Mouse (Mus musculus) CH12.LX (cell line): ENCODE measurements around the gene Tmem178b. TPM values are rescaled to one million over a fixed set of nuclear protein-coding genes. Genes with fewer than 3 reads are reported as not detected.

ENCODE experiments used
- DNase-seq: peaks from one replicate; pipeline ENCODE4 v3.0.0-alpha.2; 2013; ENCODE audit errors: extremely low read depth
- H3K27ac ChIP-seq: 2 replicates; pipeline ENCODE4 v1.5.1; 2012; ENCODE audit warnings: low read depth, mild to moderate bottlenecking, control low read depth, moderate library complexity; ENCODE audit not compliant: insufficient read depth
- H3K27me3 ChIP-seq: replicated peaks from 2 replicates; pipeline ENCODE3; 2012; ENCODE audit warnings: inconsistent platforms
- H3K36me3 ChIP-seq, 2 experiments: replicated peaks in 1 of 2; 2 replicates each; pipeline versions ENCODE3 to v1.6.1; 2012; ENCODE audit warnings: inconsistent platforms in 1 of 2, low read length in 1 of 2, mild to moderate bottlenecking in 1 of 2, mixed read lengths in 1 of 2, moderate library complexity in 1 of 2; ENCODE audit not compliant: control insufficient read depth in 1 of 2, insufficient read depth in 1 of 2
- H3K4me1 ChIP-seq, 2 experiments: 2 replicates each; pipeline ENCODE4 v1.6.1; 2012; ENCODE audit warnings: inconsistent platforms in 1 of 2, moderate library complexity in 1 of 2; ENCODE audit not compliant: insufficient read depth in 2 of 2, control insufficient read depth in 1 of 2
- H3K4me2 ChIP-seq: 2 replicates; pipeline ENCODE4 v1.6.1; 2012; ENCODE audit warnings: low read depth, mild to moderate bottlenecking, control low read depth; ENCODE audit not compliant: poor library complexity, insufficient read depth, severe bottlenecking
- H3K4me3 ChIP-seq, 3 experiments: fragments of 150-350 bp in 1 of 3; sonication (generic) in 1 of 3; replicated peaks in 1 of 3; 2 replicates each; pipeline versions ENCODE3 to v1.5.1; 2011 to 2012; ENCODE audit warnings: low read depth in 2 of 3, low read length in 2 of 3, mild to moderate bottlenecking in 2 of 3, moderate library complexity in 2 of 3, control low read depth in 1 of 3, improper control_type of control experiment in 1 of 3, inconsistent platforms in 1 of 3, mixed read lengths in 1 of 3; ENCODE audit not compliant: poor library complexity in 1 of 3
- H3K79me2 ChIP-seq: replicated peaks from 2 replicates; pipeline ENCODE4 v1.6.1; 2012; ENCODE audit warnings: mild to moderate bottlenecking, moderate library complexity; ENCODE audit not compliant: control insufficient read depth, poor library complexity, insufficient read depth, severe bottlenecking; ENCODE audit errors: extremely low read depth
- H3K9ac ChIP-seq: 2 replicates; pipeline ENCODE4 v1.6.1; 2012; ENCODE audit warnings: low read depth, mild to moderate bottlenecking, control low read depth, moderate library complexity; ENCODE audit not compliant: insufficient read depth
- H3K9me3 ChIP-seq: replicated peaks from 2 replicates; pipeline ENCODE3; 2012; ENCODE audit warnings: low read length, inconsistent platforms, mixed read lengths
- BHLHE40 ChIP-seq: IDR thresholded peaks from 2 replicates; pipeline ENCODE4 v1.6.1; 2011; ENCODE audit warnings: mild to moderate bottlenecking, low read depth, low read length, improper control_type of control experiment
- CHD1 ChIP-seq: IDR thresholded peaks from 2 replicates; pipeline ENCODE4 v1.6.1; 2012; ENCODE audit warnings: low read depth, low read length, improper control_type of control experiment, inconsistent platforms
- CTCF ChIP-seq, 2 experiments: IDR thresholded peaks in 1 of 2; conservative IDR thresholded peaks in 1 of 2; 2 replicates each; pipeline ENCODE4 v1.5.1; 2011 to 2012; ENCODE audit warnings: low read depth in 2 of 2, low read length in 2 of 2, improper control_type of control experiment in 1 of 2, inconsistent platforms in 1 of 2, mild to moderate bottlenecking in 1 of 2, moderate library complexity in 1 of 2
- E2F4 ChIP-seq: IDR thresholded peaks from 2 replicates; pipeline ENCODE4 v1.6.1; 2011; ENCODE audit warnings: low read depth, low read length, improper control_type of control experiment; ENCODE audit not compliant: insufficient replicate concordance
- ELF1 ChIP-seq: IDR thresholded peaks from 2 replicates; pipeline ENCODE4 v1.6.1; 2014; ENCODE audit warnings: low read depth, mild to moderate bottlenecking, inconsistent platforms, low read length, improper control_type of control experiment
- ETS1 ChIP-seq: conservative IDR thresholded peaks from 2 replicates; pipeline ENCODE4 v1.6.1; 2012; ENCODE audit warnings: low read depth, mild to moderate bottlenecking, inconsistent platforms, low read length, improper control_type of control experiment, moderate library complexity
- GABPA ChIP-seq: IDR thresholded peaks from 2 replicates; pipeline ENCODE4 v1.6.1; 2012; ENCODE audit warnings: low read depth, low read length, improper control_type of control experiment, inconsistent platforms; ENCODE audit not compliant: insufficient replicate concordance
- IRF4 ChIP-seq: IDR thresholded peaks from 2 replicates; pipeline ENCODE4 v1.6.1; 2014; ENCODE audit warnings: low read depth, mild to moderate bottlenecking, inconsistent platforms, low read length, improper control_type of control experiment
- JUN ChIP-seq: IDR thresholded peaks from 2 replicates; pipeline ENCODE4 v1.6.1; 2011; ENCODE audit warnings: low read depth, mild to moderate bottlenecking, low read length, improper control_type of control experiment, moderate library complexity; ENCODE audit not compliant: insufficient read depth
- JUND ChIP-seq: conservative IDR thresholded peaks from 2 replicates; pipeline ENCODE4 v1.6.1; 2011; ENCODE audit warnings: low read depth, low read length, improper control_type of control experiment
- MAX ChIP-seq: IDR thresholded peaks from 2 replicates; pipeline ENCODE4 v1.6.1; 2011; ENCODE audit warnings: low read length, improper control_type of control experiment
- MAZ ChIP-seq: IDR thresholded peaks from 2 replicates; pipeline ENCODE4 v1.6.1; 2012; ENCODE audit warnings: low read depth, mild to moderate bottlenecking, inconsistent platforms, low read length, improper control_type of control experiment, moderate library complexity
- MEF2A ChIP-seq: IDR thresholded peaks from 2 replicates; pipeline ENCODE4 v1.6.1; 2014; ENCODE audit warnings: low read depth, mild to moderate bottlenecking, inconsistent platforms, low read length, improper control_type of control experiment, borderline replicate concordance
- MXI1 ChIP-seq: IDR thresholded peaks from 2 replicates; pipeline ENCODE4 v1.6.1; 2011; ENCODE audit warnings: mild to moderate bottlenecking, low read depth, low read length, improper control_type of control experiment
- MYC ChIP-seq: IDR thresholded peaks from 2 replicates; pipeline ENCODE4 v1.6.1; 2011; ENCODE audit warnings: low read depth, mild to moderate bottlenecking, improper control_type of control experiment, low read length
- NELFE ChIP-seq: IDR thresholded peaks from 2 replicates; pipeline ENCODE4 v1.6.1; 2011; ENCODE audit warnings: low read depth, low read length, improper control_type of control experiment
- NRF1 ChIP-seq: IDR thresholded peaks from 2 replicates; pipeline ENCODE4 v1.6.1; 2014; ENCODE audit warnings: low read depth, mild to moderate bottlenecking, inconsistent platforms, low read length, improper control_type of control experiment, moderate library complexity
- PAX5 ChIP-seq: IDR thresholded peaks from 2 replicates; pipeline ENCODE4 v1.6.1; 2012; ENCODE audit warnings: low read length, inconsistent platforms, mixed read lengths
- POLR2A ChIP-seq: IDR thresholded peaks from 2 replicates; pipeline ENCODE4 v1.6.1; 2011; ENCODE audit warnings: low read depth, mild to moderate bottlenecking, improper control_type of control experiment, low read length
- RAD21 ChIP-seq: IDR thresholded peaks from 2 replicates; pipeline ENCODE4 v1.6.1; 2011; ENCODE audit warnings: low read depth, mild to moderate bottlenecking, low read length, improper control_type of control experiment, moderate library complexity
- SMC3 ChIP-seq: IDR thresholded peaks from 2 replicates; pipeline ENCODE4 v1.6.1; 2011; ENCODE audit warnings: low read depth, low read length, improper control_type of control experiment
- TBP ChIP-seq: conservative IDR thresholded peaks from 2 replicates; pipeline ENCODE4 v1.6.1; 2011; ENCODE audit warnings: low read depth, low read length, improper control_type of control experiment
- TCF12 ChIP-seq: IDR thresholded peaks from 2 replicates; pipeline ENCODE4 v1.6.1; 2014; ENCODE audit warnings: low read depth, mild to moderate bottlenecking, inconsistent platforms, low read length, improper control_type of control experiment
- USF2 ChIP-seq: conservative IDR thresholded peaks from 2 replicates; pipeline ENCODE4 v1.6.1; 2011; ENCODE audit warnings: low read depth, low read length, improper control_type of control experiment
- ZC3H11A ChIP-seq: IDR thresholded peaks from 2 replicates; pipeline ENCODE4 v1.6.1; 2012; ENCODE audit warnings: low read depth, mild to moderate bottlenecking, inconsistent platforms, low read length, improper control_type of control experiment
- dilution Hi-C: fragments of 300-500 bp; cut with MboI; formaldehyde crosslinking; loops from 2 replicates; pipeline ENCODE4 v1.14.3; 2020; ENCODE audit warnings: low sequenced_read_pairs; ENCODE audit not compliant: extremely low pct_unique_long_range_greater_than_20kb, extremely low pct_ligation_motif_present
- in situ Hi-C: fragments of 300-500 bp; cut with MboI; formaldehyde crosslinking; loops from 3 replicates; pipeline ENCODE4 v1.14.3; 2019; ENCODE audit warnings: low sequenced_read_pairs, low pct_ligation_motif_present, low pct_unique_long_range_greater_than_20kb, mixed read lengths
- polyA plus RNA-seq: library from polyadenylated mRNA; unstranded; fragments of >175 nt; gene quantifications from 2 replicates; pipeline ENCODE4 v1.2.1, GENCODE M21; 2012; ENCODE audit warnings: low read depth; ENCODE audit not compliant: insufficient read length
- total RNA-seq, 2 experiments: library from RNA; depleted of rRNA; stranded (reverse); fragments of 300-350 nt in 1 of 2; fragments of >200 nt in 1 of 2; gene quantifications; 2 replicates each; pipeline ENCODE4 v1.2.3; 2012 to 2014

The Tmem178b gene
- total and polyA plus RNA-seq, 3 experiments, result not detected

GRCm38 (mm10) chr6:40235793-40236470 lies 362.9 kb downstream of the Tmem178b start (continued):
- no peak for TF ChIP-seq MXI1
- no peak for TF ChIP-seq CHD1
- no peak for TF ChIP-seq ELF1
- no peak for TF ChIP-seq MYC
- TF ChIP-seq TBP, result no peak
- TF ChIP-seq CTCF (conservative IDR thresholded peaks at IDR 0.05 in 1 of 2, IDR thresholded peaks at IDR 0.05 in 1 of 2; ENCODE audit: low read depth in 2 of 2, low read length in 2 of 2), result peak; percentile 85 to 94
- no peak for TF ChIP-seq POLR2A
- TF ChIP-seq JUN, result peak; percentile 76
- TF ChIP-seq MAX, result no peak
- TF ChIP-seq JUND, result peak; percentile 88

GRCm38 (mm10) chr6:40236841-40237765 lies 364.0 kb downstream of the Tmem178b start:
- Histone ChIP-seq H3K9ac (no peak overlapping the region), H3K27me3 (peaks cover 3% of the 10 kb centered on the region), H3K4me2 (no peak overlapping the region), H3K4me1 (peaks cover 7 to 16% of the 10 kb centered on the region in 2 experiments; a peak in 3 of 4 replicates), H3K9me3 (no peaks in the 10 kb centered on the region), H3K79me2 (no peaks in the 10 kb centered on the region), H3K36me3 (no peaks in the 10 kb centered on the region), H3K4me3 (no peak overlapping the region), H3K27ac (no peak overlapping the region)
- dilution Hi-C loops, result no loop called here
- TF ChIP-seq ZC3H11A (no peak), USF2 (no peak), NRF1 (no peak), BHLHE40 (no peak), JUND (no peak), CTCF (conservative IDR thresholded peaks at IDR 0.05 in 1 of 2, IDR thresholded peaks at IDR 0.05 in 1 of 2; ENCODE audit: low read depth in 2 of 2, low read length in 2 of 2) (peak; percentile 70 to 88), E2F4 (no peak), POLR2A (no peak), SMC3 (peak; percentile 41), PAX5 (no peak), MAZ (0 out of 2 replicates have a peak, but pooled peaks have one; percentile 32), TCF12 (no peak), RAD21 (peak; percentile 29), ETS1 (no peak), MEF2A (no peak), CHD1 (no peak), GABPA (no peak), IRF4 (no peak), NELFE (no peak)
- peak; percentile 65 for DNase-seq
- in situ Hi-C loops, result loop anchor here (10.0 to 25.0 kb wide), 2 partner anchors 68 to 150 kb away; no protein-coding TSS in a partner anchor
